Mouse (Mus musculus) heart, adult 8-10 months (tissue): ENCODE results near the gene Pno1. TPM values are rescaled to one million over a fixed set of nuclear protein-coding genes. Genes with fewer than 3 reads are reported as not detected.
A peak's percentile ranks its signal among the peaks of the same experiment; 100 is the strongest.
"Not testable (repeated sequence)": the region's sequence is repeated elsewhere in the genome, so short reads cannot be mapped to it uniquely, and the experiment has no call there.

Source experiments
- DNase-seq: peaks from one replicate; pipeline ENCODE4 v3.0.0; 2022; ENCODE audit warnings: low spot score
- total RNA-seq, 4 experiments: library from RNA; stranded (reverse); gene quantifications; 2 replicates each; pipeline ENCODE4 v1.2.4; 2022

Pno1 gene
- 10 to 100 TPM; 31.5 to 36.2 (median 35.2) TPM for total RNA-seq

DNA sequence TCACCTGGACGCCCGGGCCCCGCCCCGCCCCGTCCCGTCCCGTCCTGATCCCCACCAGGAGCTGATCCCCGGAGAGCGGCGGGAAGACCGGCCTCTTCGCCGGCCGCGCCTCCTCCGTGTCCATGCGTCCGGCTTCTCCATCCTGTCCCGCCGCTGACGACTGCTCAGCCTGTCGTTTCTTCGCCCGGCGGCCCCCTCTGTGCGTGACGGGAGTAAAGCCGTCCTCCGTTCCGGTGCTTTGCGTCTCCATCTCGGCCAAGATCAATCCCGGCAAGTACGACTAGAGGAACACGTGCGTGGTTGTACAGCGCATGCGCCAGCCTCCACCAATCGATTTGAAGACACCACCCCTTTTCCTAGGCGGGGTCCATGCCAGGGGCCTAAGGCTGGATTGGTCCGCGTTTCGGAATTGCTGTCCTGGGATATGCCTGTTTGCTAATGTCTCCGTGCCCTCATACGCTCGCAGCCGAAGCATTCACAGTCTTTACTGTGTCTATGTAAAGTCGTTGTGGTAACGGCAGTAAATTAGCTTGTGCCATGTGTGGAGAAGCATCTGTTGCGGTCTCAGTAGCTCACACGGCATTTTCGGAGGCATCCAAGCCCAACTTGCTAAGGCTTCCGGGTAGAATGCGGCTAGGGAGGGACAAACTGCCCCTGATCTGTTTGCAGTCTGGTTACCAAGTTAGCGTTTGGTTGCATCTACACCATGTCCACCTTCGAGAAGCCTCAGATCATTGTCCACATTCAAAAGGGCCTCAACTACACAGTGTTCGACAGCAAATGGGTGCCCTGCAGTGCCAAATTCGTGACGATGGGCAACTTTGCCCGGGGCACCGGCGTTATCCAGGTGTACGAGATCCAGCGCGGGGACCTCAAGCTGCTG, at the start of gene Pno1:
Gene Pno1 (minus strand): TSS at position 311 of the 883 bp plus-strand sequence.
- peak; percentile 97 for DNase-seq

GRCm38 (mm10) chr11:17257861-17258260, 46.5 kb upstream of the Pno1 start:
- DNase-seq, result no peak

GRCm38 (mm10) chr11:17257443-17257842, 46.1 kb upstream of the Pno1 start, which contains the start of gene C1d:
Gene C1d (plus strand): TSS chr11:17257579.
- peak; percentile 92 for DNase-seq

DNA sequence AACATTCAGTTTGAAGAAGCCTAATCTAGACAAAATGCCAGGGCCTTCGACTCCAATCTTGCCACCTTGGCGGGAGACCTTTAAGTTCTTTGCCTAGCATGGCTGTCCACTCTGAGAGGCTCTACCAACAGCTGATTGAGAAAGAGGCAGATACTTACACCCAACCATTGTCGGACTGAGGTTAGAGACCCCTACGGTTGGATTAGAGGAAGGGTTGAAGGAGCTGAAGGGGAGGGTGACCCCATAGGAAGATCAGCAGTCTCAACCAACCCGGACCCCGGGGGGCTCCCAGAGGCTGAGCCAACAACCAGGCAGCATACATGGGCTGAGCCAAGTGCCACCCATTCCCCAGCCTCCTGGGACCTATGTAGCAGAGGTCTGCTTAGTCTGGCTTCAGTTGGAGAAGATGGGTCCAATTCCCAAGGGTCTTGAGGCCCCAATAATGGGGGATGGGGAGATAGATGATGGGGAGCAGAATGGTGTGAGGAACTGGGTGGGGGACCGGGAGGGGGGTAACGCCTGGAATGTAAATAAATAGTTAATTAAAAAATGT, 45.5 kb upstream of the Pno1 start:
- no peak for DNase-seq

DNA sequence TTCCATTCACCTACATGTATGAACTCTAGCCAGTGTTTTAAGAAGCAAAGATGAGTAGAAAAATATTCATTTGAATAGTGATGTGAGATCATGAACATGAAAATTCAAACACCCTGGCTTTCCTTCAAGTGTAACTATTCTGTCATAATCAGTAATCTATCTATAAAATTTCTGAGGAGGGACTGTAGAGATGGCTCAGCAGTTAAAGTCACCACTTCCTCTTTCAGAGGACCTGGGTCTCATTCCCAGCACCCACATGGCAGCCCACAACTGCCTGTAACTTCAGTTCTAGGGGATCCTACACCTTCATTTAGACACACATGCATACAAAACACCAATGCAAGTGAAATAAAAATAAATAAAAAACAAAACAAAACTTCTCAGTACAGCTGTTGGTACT, 37.3 kb upstream of the Pno1 start:
- DNase-seq, result no peak

- not testable (repeated sequence) for DNase-seq
These were observed 27.2 kb upstream of the Pno1 start for GRCm38 (mm10) chr11:17238598-17238997.

GRCm38 (mm10) chr11:17236449-17237037, 25.2 kb upstream of the Pno1 start:
- no peak for DNase-seq

- DNase-seq, result no peak
These were observed 21.4 kb upstream of the Pno1 start for GRCm38 (mm10) chr11:17232792-17233191.

DNA sequence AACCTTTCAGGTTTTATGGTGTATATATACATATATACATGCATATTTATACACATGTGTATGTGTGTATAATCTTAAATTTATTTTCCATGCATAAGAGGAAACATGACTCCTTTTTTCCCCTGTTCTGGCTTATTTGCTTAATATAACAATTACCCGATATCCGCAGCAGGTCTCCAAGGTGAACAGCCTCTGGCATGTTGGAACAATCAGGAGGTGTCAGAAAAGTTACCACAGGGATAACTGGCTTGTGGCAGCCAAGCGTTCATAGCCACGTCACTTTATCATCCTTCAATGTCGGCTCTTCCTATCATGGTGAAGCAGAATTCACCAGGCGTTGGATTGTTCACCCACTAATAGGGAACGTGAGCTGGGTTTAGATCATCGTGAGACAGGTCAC, 9.8 kb upstream of the Pno1 start:
- no peak for DNase-seq

DNA sequence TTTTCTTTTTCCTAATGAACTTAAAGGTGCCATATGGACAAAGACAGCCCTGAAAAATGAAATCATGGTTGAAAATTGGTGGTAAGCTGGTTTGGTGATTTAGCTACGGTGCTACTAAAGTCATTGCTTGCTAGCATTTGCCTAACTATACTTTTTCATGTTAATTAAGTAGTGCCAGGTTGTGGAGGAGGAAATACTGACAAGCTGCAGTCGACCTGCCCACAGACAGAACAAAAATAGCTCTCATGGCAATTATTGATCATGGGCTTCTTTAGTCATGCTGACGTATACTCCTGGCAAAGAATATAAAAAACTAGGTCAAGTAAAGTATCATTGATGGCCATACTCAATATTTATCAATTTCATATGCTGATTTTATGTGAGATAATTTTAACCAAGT, 4.1 kb upstream of the Pno1 start:
- no peak for DNase-seq

DNA sequence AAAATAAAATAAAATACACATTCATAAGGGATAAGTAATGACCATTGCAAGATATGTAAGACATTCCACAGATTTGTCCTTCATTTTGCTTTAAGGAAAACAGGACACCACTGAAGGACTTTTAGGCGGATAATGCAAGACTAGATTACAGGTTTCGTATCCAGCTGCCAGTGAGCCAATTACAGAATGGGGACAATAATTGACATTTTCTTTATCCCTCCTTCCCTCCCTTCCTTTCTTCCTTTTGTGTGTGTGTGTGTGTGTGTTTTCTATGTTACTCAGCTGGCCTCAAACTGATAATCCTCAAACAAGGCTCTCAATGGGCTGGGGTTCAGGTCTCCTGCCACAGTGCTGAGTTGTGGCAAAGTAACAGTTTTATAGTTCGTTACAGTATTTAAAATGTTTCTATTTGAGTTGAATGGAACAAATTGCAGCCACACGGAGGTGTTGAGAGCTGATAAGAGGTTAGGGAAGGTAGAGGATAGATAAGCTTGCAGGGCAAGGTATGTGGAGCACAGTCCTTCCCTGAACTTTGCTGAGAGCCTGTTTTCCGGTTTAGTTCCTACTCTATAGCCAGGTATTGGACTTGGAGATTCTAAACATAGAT, 1.6 kb upstream of the Pno1 start:
- DNase-seq, result no peak

DNA sequence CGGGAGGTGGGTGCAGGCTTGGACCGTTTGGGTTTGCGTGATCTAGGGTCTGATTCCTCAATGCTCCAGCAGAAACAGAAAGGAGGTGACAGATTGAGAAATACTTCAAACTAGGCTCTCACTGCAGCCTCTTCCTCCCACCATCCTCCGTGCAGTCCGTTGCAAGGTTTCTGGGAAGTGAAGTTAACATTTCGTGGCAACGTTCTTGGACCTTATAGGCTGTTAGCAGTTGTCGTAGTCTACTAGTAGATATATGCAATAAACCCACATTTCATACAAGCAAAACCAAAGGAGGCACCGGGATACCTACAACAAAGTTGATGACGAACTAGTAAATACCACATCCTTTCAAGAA, 750 bp upstream of the Pno1 start:
- DNase-seq, result no peak

GRCm38 (mm10) chr11:17202481-17202880, 8.9 kb downstream of the Pno1 start:
- DNase-seq, result no peak

DNA sequence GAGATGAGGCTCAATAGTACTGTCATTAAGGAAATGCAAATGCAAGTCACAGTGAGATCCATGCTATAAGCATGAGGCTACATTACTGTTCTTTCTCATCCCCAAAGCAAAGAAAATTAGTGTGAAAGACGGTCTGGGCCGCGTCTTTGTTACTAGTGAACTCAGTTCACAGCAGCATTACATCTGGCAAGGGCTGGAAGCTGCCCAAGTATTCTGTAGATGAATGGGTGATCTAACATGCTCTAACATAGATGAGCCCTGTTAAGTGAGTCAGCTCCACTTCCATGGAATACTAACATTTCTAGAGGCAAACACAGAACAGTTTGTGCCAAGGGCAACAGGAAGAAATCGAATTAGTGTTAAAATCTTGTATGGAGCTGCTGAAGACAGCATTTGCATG, 10.4 kb downstream of the Pno1 start:
- no peak for DNase-seq

GRCm38 (mm10) chr11:17199840-17200501, 11.4 kb downstream of the Pno1 start:
- DNase-seq, result no peak

GRCm38 (mm10) chr11:17199170-17199569, 12.2 kb downstream of the Pno1 start:
- DNase-seq, result no peak

DNA sequence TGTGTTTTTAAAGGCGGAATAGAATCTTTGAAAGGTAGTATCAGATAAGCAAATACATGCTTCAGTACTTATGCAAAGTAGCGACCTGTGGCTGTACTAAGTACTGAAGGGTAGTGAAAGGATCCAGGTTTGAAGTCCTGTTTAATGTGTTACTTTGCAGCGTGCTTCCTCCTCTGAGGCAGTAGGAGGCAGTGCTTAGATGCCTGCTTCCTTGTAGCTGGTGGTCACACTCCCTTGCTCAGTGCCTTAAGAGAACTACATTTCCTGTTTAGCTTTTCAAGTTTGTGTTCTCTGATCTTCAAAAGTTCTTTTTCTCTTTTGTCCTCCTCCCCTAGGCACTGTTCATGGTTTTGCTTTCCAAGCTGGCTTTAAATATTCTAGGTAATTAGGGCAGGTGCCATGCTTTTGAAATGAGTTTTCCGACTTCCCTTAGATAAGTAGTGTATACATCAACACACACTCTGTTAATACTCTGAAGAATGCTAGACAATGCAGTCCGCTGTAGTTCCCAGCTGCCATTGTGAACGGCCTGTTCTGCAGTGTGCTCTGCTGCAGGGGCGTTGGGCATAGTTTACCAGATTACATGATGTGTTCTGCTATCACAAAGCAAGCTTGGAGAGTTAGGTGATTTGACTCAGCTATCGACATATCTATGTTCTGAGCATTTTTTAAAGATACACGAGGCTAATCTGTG, 19.1 kb downstream of the Pno1 start:
- no peak for DNase-seq

GRCm38 (mm10) chr11:17188786-17189185, 22.6 kb downstream of the Pno1 start:
- DNase-seq, result no peak

DNA sequence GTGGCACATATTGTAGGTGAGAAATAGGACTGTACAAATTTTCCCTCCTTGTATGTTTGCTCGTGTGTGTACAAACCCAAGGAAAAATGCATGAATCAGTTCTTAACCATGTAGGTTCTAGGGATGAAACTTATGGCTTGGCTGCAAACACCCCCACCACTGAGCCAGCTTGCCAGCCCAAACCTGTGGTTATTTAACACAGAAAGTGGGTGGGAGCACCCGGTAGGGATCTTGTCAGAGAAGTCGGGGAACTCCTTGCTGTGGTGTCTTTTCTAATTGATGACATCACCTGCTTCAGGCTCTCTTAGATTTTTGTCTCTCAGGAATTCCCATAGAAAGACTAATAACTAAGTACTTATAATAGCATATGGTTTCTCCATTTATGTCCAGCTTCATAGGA, 23.7 kb downstream of the Pno1 start:
- no peak for DNase-seq

DNA sequence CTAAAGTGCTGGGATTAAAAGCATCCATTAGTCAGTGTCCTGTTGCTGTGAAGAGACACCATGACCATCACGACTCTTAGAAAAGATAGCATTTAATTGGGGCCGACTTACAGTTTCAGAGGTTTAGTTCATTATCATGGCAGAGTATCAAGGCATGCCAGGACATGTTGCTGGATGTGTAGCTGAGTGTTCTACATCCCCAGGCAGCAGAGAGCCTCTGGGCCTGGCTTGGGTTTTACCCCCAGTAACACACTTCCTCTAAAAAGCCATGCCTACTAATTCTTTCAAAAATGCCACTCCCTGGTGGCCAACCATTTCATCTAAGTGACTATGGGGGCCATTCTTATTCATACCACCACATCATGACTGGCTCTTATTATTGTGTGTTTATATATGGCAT, 28.2 kb downstream of the Pno1 start:
- no peak for DNase-seq

GRCm38 (mm10) chr11:17181807-17182206, 29.6 kb downstream of the Pno1 start, which contains the start of gene Wdr92:
Gene Wdr92 (plus strand): TSS chr11:17182107.
- DNase-seq, result no peak
